Comparison of ENCODE assay signal across 8 mouse cellular contexts in the genomic region with DNA sequence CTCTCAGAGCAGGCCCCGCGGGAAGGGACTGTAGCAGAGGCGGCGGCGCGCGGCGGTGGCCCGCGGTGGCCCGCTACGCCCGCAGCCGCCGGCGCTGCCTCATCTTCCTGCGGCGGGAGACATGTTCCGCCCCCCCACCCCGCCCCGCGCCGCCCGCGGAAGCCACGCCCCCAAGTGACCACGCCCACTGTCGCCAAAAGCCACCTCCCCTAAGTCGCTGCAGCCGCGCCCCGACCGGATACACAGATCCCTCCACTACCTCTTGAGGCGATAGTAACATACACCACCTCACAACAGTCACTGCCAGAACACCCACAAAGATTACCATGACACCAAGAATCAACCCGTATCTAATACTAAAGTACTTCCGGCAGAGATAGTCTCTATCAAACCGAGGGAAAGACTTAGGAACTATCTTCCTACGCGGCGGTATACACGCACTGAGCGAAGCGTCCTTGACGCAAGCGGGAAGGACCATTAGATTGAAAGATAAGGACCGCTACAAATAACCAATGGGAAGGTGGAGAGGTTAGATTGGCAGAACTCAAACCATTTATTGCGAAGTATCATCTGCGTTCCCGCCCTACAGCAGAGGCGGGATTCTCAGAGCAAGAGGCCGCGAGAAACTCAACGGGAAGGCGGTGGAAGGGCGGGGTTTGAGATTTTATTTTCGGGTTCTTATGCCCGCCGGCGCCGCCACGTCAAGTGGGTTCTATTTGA. TPM values are rescaled to one million over a fixed set of nuclear protein-coding genes. Genes with fewer than 3 reads are reported as not detected.
DNase-seq lines count a peak whose midpoint lies in the region; ATAC-seq and TF ChIP-seq lines count a peak whose summit lies in the region.

A gene (minus strand): TSS at position 135 of the 720 bp plus-strand sequence.

- no peak for TF ChIP-seq CTCF in kidney, adult 2 months (conservative IDR thresholded peaks at IDR 0.05; ENCODE audit: insufficient read depth, insufficient read length, low read depth, low read length)
- TF ChIP-seq CTCF in spleen, adult 2 months (IDR thresholded peaks at IDR 0.05; ENCODE audit: extremely low read depth, insufficient read depth, insufficient read length, insufficient replicate concordance), result no peak

- H3K4me1 ChIP-seq in embryonic facial prominence, embryonic 13.5 days, result peaks cover 28% of the 10 kb centered on the region
- 0 out of 2 replicates have a peak, but pooled peaks cover 8% of the 10 kb centered on the region for H3K4me1 ChIP-seq in kidney, adult 2 months (ENCODE audit: control insufficient read depth, insufficient read depth, low read length)
- peaks cover 23% of the 10 kb centered on the region for H3K4me1 ChIP-seq in limb, embryonic 12.5 days (replicated peaks)
- peaks cover 20% of the 10 kb centered on the region for H3K4me1 ChIP-seq in midbrain, embryonic 15.5 days
- peaks cover 31% of the 10 kb centered on the region; the same call in 1 of the 2 replicates for H3K4me1 ChIP-seq in spleen, adult 2 months (ENCODE audit: control insufficient read depth, insufficient read depth, insufficient read length)

- H3K27me3 ChIP-seq in embryonic facial prominence, embryonic 13.5 days, result peaks cover 5% of the 10 kb centered on the region; the same call in 1 of the 2 replicates
- H3K27me3 ChIP-seq in kidney, adult 2 months (replicated peaks; ENCODE audit: control insufficient read depth, insufficient read depth, low read length), result no peaks in the 10 kb centered on the region
- peaks cover 9% of the 10 kb centered on the region for H3K27me3 ChIP-seq in limb, embryonic 12.5 days
- H3K27me3 ChIP-seq in midbrain, embryonic 15.5 days (replicated peaks), result no peaks in the 10 kb centered on the region
- H3K27me3 ChIP-seq in spleen, adult 2 months (ENCODE audit: control insufficient read depth, insufficient read depth, low read length), result no peaks in the 10 kb centered on the region

- under 1% methylated on average over 41 of the region's 61 CpGs for WGBS in embryonic facial prominence, embryonic 13.5 days
- WGBS in kidney, adult 2 months, result under 1% methylated on average over 61 of the region's 61 CpGs
- WGBS in limb, embryonic 12.5 days, result under 1% methylated on average over 57 of the region's 61 CpGs
- whole genome bisulfite sequencing in midbrain, embryonic 15.5 days, result under 1% methylated on average over 51 of the region's 61 CpGs
- WGBS in spleen, adult 2 months, result under 1% methylated on average over 54 of the region's 61 CpGs

- H3K4me3 ChIP-seq in embryonic facial prominence, embryonic 13.5 days, result peak within 1 kb of the TSS; percentile 91
- peak within 1 kb of the TSS; percentile 91 for H3K4me3 ChIP-seq in kidney, adult 2 months (ENCODE audit: insufficient read depth, low read depth, low read length)
- peak within 1 kb of the TSS; percentile 97 for H3K4me3 ChIP-seq in limb, embryonic 12.5 days (replicated peaks)
- peak within 1 kb of the TSS; percentile 91 for H3K4me3 ChIP-seq in midbrain, embryonic 15.5 days
- H3K4me3 ChIP-seq in spleen, adult 2 months (ENCODE audit: extremely low read depth, insufficient read depth, insufficient read length), result peak within 1 kb of the TSS; percentile 89

- peak within 1 kb of the TSS; percentile 95 for H3K27ac ChIP-seq in embryonic facial prominence, embryonic 13.5 days
- peak within 1 kb of the TSS; percentile 100 for H3K27ac ChIP-seq in kidney, adult 2 months (ENCODE audit: insufficient read depth, low read depth, low read length)
- peak within 1 kb of the TSS; percentile 93 for H3K27ac ChIP-seq in limb, embryonic 12.5 days
- H3K27ac ChIP-seq in midbrain, embryonic 15.5 days, result peak within 1 kb of the TSS; percentile 92
- H3K27ac ChIP-seq in spleen, adult 2 months (ENCODE audit: insufficient read depth, low read length), result peak within 1 kb of the TSS; percentile 98

- peak within 1 kb of the TSS; percentile 99 for H3K9ac ChIP-seq in embryonic facial prominence, embryonic 13.5 days
- H3K9ac ChIP-seq in limb, embryonic 12.5 days (replicated peaks), result peak within 1 kb of the TSS; percentile 100
- peak within 1 kb of the TSS; percentile 95 for H3K9ac ChIP-seq in midbrain, embryonic 15.5 days

- peak; percentile 93 for DNase-seq in 3134 (ENCODE audit: extremely low read depth, insufficient read length, low spot score)
- peak; percentile 96 for DNase-seq in adrenal gland, postnatal 36 days
- DNase-seq in heart, adult 18-20 months, result peak; percentile 96 to 98
- DNase-seq in kidney, adult 2 months, result peak; percentile 99
- peak; percentile 90 to 98 for DNase-seq in spleen, adult 2 months (ENCODE audit: low read depth in 1 of 2, low spot score in 2 of 2)

- ATAC-seq in embryonic facial prominence, embryonic 13.5 days (ENCODE audit: insufficient number of reproducible peaks, insufficient read depth, low FRiP score, low TSS enrichment, low read depth), result peak; percentile 87
- peak; percentile 91 for ATAC-seq in limb, embryonic 12.5 days (ENCODE audit: insufficient number of reproducible peaks, insufficient read depth, low FRiP score, low TSS enrichment, low read depth)
- peak; percentile 93 for ATAC-seq in midbrain, embryonic 15.5 days (replicated peaks)

- H3K36me3 ChIP-seq in embryonic facial prominence, embryonic 13.5 days, result peaks cover 24% of the 10 kb centered on the region
- no peaks in the 10 kb centered on the region for H3K36me3 ChIP-seq in kidney, adult 2 months (ENCODE audit: control insufficient read depth, insufficient read depth, low read length)
- H3K36me3 ChIP-seq in limb, embryonic 12.5 days, result peaks cover 26% of the 10 kb centered on the region
- peaks cover 5% of the 10 kb centered on the region; the same call in 1 of the 2 replicates for H3K36me3 ChIP-seq in midbrain, embryonic 15.5 days (replicated peaks)
- peaks cover 13% of the 10 kb centered on the region for H3K36me3 ChIP-seq in spleen, adult 2 months (ENCODE audit: control insufficient read depth, insufficient read depth, low read length)

- H3K4me2 ChIP-seq in embryonic facial prominence, embryonic 13.5 days, result peak within 1 kb of the TSS; percentile 90
- H3K4me2 ChIP-seq in limb, embryonic 12.5 days, result peak within 1 kb of the TSS; percentile 95
- peak within 1 kb of the TSS; percentile 68 for H3K4me2 ChIP-seq in midbrain, embryonic 15.5 days

- H3K9me3 ChIP-seq in embryonic facial prominence, embryonic 13.5 days, result no peaks in the 10 kb centered on the region
- no peaks in the 10 kb centered on the region for H3K9me3 ChIP-seq in limb, embryonic 12.5 days
- H3K9me3 ChIP-seq in midbrain, embryonic 15.5 days, result no peaks in the 10 kb centered on the region

- no peak for TF ChIP-seq POLR2A in kidney, adult 2 months (IDR thresholded peaks at IDR 0.05; ENCODE audit: low read depth, low read length)
- peak; percentile 48; the same call in 1 of the 2 replicates for TF ChIP-seq POLR2A in spleen, adult 2 months (IDR thresholded peaks at IDR 0.05; ENCODE audit: low read depth, low read length)

RNA-seq across cellular contexts. Expression of the gene that starts here (rescaled TPM):
- 10 to 100 TPM; 48.2 to 64.3 TPM for total RNA-seq in adrenal gland, postnatal 36 days (2021)
- polyA plus RNA-seq in embryonic facial prominence, embryonic 13.5 days (2015; fragmentation: Nextera tagmentation; extraction: Ambion mirVana), result 162 and 183 TPM in 2 replicates
- total RNA-seq in heart, adult 18-20 months (2021), result 10 to 100 TPM; 15.6 to 17.3 TPM
- polyA plus RNA-seq in kidney, adult 2 months (2012; rRNA removed), result 33.3 and 38.6 TPM in 2 replicates
- polyA plus RNA-seq in limb, embryonic 12.5 days (2016; fragmentation: Nextera tagmentation; extraction: Ambion mirVana), result 247 and 274 TPM in 2 replicates
- 44.9 and 55.8 TPM in 2 replicates for polyA plus RNA-seq in midbrain, embryonic 15.5 days (2015; fragmentation: Nextera tagmentation; extraction: Ambion mirVana)
- 173 and 240 TPM in 2 replicates for polyA plus RNA-seq in spleen, adult 2 months (2012; rRNA removed)

Comparison
In these comparisons a context has a peak if more than half of its experiments do, and no peak if none do; other contexts are left out.
1. Peak in every context shown above with its lines: DNase-seq, ATAC-seq, H3K4me3 ChIP-seq and H3K27ac ChIP-seq.